Mouse (Mus musculus): ENCODE measurements at regions not wholly inside any gene's neighbourhood (a gene's known extent, or its start where the extent isn't known, plus 50 kb on each side); places are given as distances from the start of the nearest gene placed in this dataset.

DNA sequence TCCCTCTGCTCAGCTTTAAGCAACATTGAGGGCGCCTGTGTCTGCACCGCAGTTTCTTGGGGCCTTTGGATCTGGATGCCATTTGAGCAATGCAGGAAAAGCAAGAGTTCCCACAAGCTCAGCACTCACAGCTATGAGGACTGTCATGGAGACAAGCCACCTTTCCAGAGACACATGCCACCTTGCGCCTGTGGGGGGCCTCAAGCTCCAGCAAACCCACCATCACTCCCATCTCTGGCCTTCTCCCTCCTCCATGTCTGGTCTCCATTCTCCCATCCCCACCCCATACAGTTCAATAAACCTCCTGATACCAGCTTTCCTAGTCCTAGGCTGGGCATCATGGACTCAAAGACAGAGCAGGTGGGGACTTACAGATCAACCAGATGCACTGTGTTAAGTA lies 97.8 kb downstream of the Wdr11 start:
- no peak overlapping the region for H3K9ac ChIP-seq (ENCODE audit: low read depth, low read length)
- intact Hi-C loops (cut with DNase I): no loop called here
- no peaks in the 10 kb centered on the region for H3K4me1 ChIP-seq (ENCODE audit: control insufficient read depth, insufficient read depth, low read length)
- no peak overlapping the region for H3K27ac ChIP-seq
- no peak for TF ChIP-seq CTCF (IDR thresholded peaks at IDR 0.05)
- TF ChIP-seq POLR2A (IDR thresholded peaks at IDR 0.05; ENCODE audit: insufficient read depth, low read depth, low read length): no peak
- no peak for TF ChIP-seq EP300 (IDR thresholded peaks at IDR 0.05; ENCODE audit: insufficient read depth, low read depth, low read length)
- H3K36me3 ChIP-seq (ENCODE audit: control insufficient read depth, insufficient read depth, low read length): no peaks in the 10 kb centered on the region
- 97% methylated on average over 3 of the region's 3 CpGs for WGBS
- no peak overlapping the region for H3K4me3 ChIP-seq
- no peaks in the 10 kb centered on the region for H3K79me2 ChIP-seq (replicated peaks; ENCODE audit: control insufficient read depth, insufficient read depth, low read length)
- DNase-seq: no peak
- H3K27me3 ChIP-seq (ENCODE audit: control insufficient read depth, insufficient read depth, low read length): no peaks in the 10 kb centered on the region

GRCm38 (mm10) chr7:129690868-129691267 lies 99.2 kb downstream of the Wdr11 start:
- no peak overlapping the region for H3K27ac ChIP-seq
- intact Hi-C loops (cut with DNase I): no loop called here
- WGBS: 69% methylated on average over 6 of the region's 6 CpGs
- no peaks in the 10 kb centered on the region for H3K79me2 ChIP-seq (replicated peaks; ENCODE audit: control insufficient read depth, insufficient read depth, low read length)
- H3K36me3 ChIP-seq (ENCODE audit: control insufficient read depth, insufficient read depth, low read length): no peaks in the 10 kb centered on the region
- no peaks in the 10 kb centered on the region for H3K27me3 ChIP-seq (ENCODE audit: control insufficient read depth, insufficient read depth, low read length)
- no peak overlapping the region for H3K9ac ChIP-seq (ENCODE audit: low read depth, low read length)
- no peak overlapping the region for H3K4me3 ChIP-seq
- no peaks in the 10 kb centered on the region for H3K4me1 ChIP-seq (ENCODE audit: control insufficient read depth, insufficient read depth, low read length)
- TF ChIP-seq POLR2A (IDR thresholded peaks at IDR 0.05; ENCODE audit: insufficient read depth, low read depth, low read length): no peak
- TF ChIP-seq CTCF (IDR thresholded peaks at IDR 0.05): no peak
- no peak for TF ChIP-seq EP300 (IDR thresholded peaks at IDR 0.05; ENCODE audit: insufficient read depth, low read depth, low read length)
- DNase-seq: no peak

GRCm38 (mm10) chr7:129691619-129692071 lies 100.0 kb downstream of the Wdr11 start:
- H3K27ac ChIP-seq: no peak overlapping the region
- no peaks in the 10 kb centered on the region for H3K27me3 ChIP-seq (ENCODE audit: control insufficient read depth, insufficient read depth, low read length)
- TF ChIP-seq CTCF (IDR thresholded peaks at IDR 0.05) (no peak), EP300 (IDR thresholded peaks at IDR 0.05; ENCODE audit: insufficient read depth, low read depth, low read length) (no peak), POLR2A (IDR thresholded peaks at IDR 0.05; ENCODE audit: insufficient read depth, low read depth, low read length) (no peak)
- no peak for DNase-seq
- H3K36me3 ChIP-seq (ENCODE audit: control insufficient read depth, insufficient read depth, low read length): no peaks in the 10 kb centered on the region
- no peaks in the 10 kb centered on the region for H3K4me1 ChIP-seq (ENCODE audit: control insufficient read depth, insufficient read depth, low read length)
- H3K9ac ChIP-seq (ENCODE audit: low read depth, low read length): no peak overlapping the region
- no peak overlapping the region for H3K4me3 ChIP-seq
- no peaks in the 10 kb centered on the region for H3K79me2 ChIP-seq (replicated peaks; ENCODE audit: control insufficient read depth, insufficient read depth, low read length)
- intact Hi-C loops (cut with DNase I): no loop called here
- WGBS: 41% methylated on average over 3 of the region's 3 CpGs

DNA sequence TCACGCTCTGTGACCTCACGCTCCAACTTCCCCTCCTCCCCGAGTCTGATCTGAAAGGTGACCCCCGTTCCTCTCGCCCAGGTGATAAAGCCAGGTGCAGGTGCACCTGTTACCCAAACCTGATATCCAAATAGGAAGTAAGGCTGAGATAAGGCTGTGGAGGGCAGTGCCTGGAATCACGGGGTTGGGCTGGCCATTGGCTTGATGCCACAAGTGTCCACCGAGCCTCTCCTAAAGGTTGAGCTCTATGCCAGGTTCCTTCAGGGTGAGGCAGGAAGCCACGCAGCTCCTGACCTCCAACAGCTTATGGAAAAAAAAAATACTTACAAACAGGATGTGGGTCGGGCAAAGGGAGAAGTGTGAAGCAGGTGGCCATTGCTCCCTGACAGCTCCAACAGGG lies 102.0 kb downstream of the Wdr11 start:
- DNase-seq: no peak
- Histone ChIP-seq H3K27ac (no peak overlapping the region), H3K27me3 (ENCODE audit: control insufficient read depth, insufficient read depth, low read length) (no peaks in the 10 kb centered on the region), H3K4me1 (ENCODE audit: control insufficient read depth, insufficient read depth, low read length) (no peaks in the 10 kb centered on the region), H3K79me2 (replicated peaks; ENCODE audit: control insufficient read depth, insufficient read depth, low read length) (no peaks in the 10 kb centered on the region), H3K9ac (ENCODE audit: low read depth, low read length) (no peak overlapping the region), H3K4me3 (no peak overlapping the region), H3K36me3 (ENCODE audit: control insufficient read depth, insufficient read depth, low read length) (no peaks in the 10 kb centered on the region)
- no peak for TF ChIP-seq EP300 (IDR thresholded peaks at IDR 0.05; ENCODE audit: insufficient read depth, low read depth, low read length)
- intact Hi-C loops (cut with DNase I): no loop called here
- WGBS: 56% methylated on average over 9 of the region's 9 CpGs

GRCm38 (mm10) chr7:129694168-129694567 lies 102.5 kb downstream of the Wdr11 start:
- Histone ChIP-seq H3K27me3 (ENCODE audit: control insufficient read depth, insufficient read depth, low read length) (no peaks in the 10 kb centered on the region), H3K4me3 (no peak overlapping the region), H3K79me2 (replicated peaks; ENCODE audit: control insufficient read depth, insufficient read depth, low read length) (no peaks in the 10 kb centered on the region), H3K27ac (no peak overlapping the region), H3K4me1 (ENCODE audit: control insufficient read depth, insufficient read depth, low read length) (no peaks in the 10 kb centered on the region), H3K36me3 (ENCODE audit: control insufficient read depth, insufficient read depth, low read length) (no peaks in the 10 kb centered on the region), H3K9ac (ENCODE audit: low read depth, low read length) (no peak overlapping the region)
- intact Hi-C loops (cut with DNase I): no loop called here
- DNase-seq: no peak
- no peak for TF ChIP-seq POLR2A (IDR thresholded peaks at IDR 0.05; ENCODE audit: insufficient read depth, low read depth, low read length)
- TF ChIP-seq EP300 (IDR thresholded peaks at IDR 0.05; ENCODE audit: insufficient read depth, low read depth, low read length): no peak
- TF ChIP-seq CTCF (IDR thresholded peaks at IDR 0.05): no peak

DNA sequence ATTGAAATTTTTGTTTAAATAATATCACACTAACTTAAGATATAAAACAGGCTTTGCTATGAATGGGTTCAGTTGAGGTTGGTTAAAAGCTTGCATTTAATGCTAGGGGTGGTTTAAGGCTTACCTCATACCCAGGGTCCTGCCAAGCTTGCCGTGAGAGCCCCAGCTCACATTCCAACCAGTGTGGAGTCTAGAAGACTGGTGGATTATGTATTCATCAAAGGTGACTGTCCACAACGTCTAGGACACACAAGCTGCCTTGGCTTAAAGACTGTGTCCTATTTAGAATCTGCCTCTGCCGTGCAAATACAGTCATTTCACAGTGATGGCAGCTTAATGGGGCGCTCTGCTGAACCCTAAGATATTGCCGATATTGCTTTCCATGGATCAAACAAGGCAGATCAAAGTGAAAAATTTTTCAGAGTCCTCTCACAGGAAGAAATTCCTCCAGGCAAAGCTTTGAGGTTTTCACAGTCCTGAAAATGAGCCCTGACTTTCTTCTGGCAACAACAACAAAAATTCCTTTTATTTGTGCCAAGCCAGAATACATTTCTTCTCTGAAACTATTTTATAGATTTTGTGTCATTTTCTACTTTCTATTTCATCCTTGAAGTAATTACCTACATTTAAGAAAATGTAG lies 108.4 kb downstream of the Wdr11 start:
- Histone ChIP-seq H3K4me1 (ENCODE audit: control insufficient read depth, insufficient read depth, low read length) (no peaks in the 10 kb centered on the region), H3K4me3 (no peak overlapping the region), H3K36me3 (ENCODE audit: control insufficient read depth, insufficient read depth, low read length) (no peaks in the 10 kb centered on the region), H3K27me3 (ENCODE audit: control insufficient read depth, insufficient read depth, low read length) (no peaks in the 10 kb centered on the region), H3K27ac (no peak overlapping the region), H3K79me2 (replicated peaks; ENCODE audit: control insufficient read depth, insufficient read depth, low read length) (no peaks in the 10 kb centered on the region), H3K9ac (ENCODE audit: low read depth, low read length) (no peak overlapping the region)
- WGBS: 73% methylated on average over 5 of the region's 5 CpGs
- DNase-seq: no peak
- intact Hi-C loops (cut with DNase I): no loop called here
- TF ChIP-seq EP300 (IDR thresholded peaks at IDR 0.05; ENCODE audit: insufficient read depth, low read depth, low read length) (no peak), POLR2A (IDR thresholded peaks at IDR 0.05; ENCODE audit: insufficient read depth, low read depth, low read length) (no peak), CTCF (IDR thresholded peaks at IDR 0.05) (no peak)

All from heart, adult 2 months (tissue).